Comparison of ENCODE assay signal across 8 mouse cellular contexts in the genomic region with DNA sequence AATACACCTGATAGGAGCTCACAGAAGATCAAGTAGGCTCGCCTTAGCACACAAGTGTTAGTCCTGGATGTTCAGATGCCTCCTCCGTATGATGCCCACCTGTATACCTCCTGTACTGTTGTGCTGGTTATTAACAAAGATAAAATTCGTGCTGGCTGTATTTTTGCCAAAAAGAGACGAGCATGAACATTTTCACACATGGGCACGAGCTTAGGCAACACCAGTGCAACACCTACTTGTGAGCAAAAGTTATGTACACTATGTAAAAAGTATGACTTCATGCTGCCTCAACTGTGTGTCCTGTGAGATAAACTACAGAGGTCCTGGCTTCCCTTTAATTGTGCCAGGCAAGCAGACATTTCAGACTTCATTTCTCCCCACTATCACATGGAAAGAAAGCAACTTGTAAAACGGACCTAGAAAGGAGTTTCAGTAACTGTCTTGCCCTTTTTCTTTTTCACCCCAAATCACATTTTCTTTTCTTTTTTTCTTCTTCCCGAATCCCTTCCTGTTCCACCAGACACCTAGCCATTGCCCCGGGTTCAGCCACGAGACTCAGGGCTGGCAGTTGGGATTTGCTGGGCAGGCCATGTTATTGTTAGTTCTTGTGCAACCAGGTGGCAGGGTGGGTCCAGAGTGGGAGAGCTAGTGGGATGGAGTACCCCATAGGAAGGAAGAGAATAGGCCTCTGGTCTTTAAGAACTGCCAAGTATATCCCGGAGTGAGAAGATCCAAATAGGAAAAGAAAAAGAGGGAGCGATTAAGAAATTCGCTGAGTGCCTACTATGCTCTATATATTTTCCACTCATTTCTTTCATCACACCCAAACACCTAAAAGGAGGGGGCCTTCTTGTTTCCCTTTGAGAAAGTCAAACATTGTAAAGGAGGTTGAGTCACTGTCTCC. TPM values are rescaled to one million over a fixed set of nuclear protein-coding genes. Genes with fewer than 3 reads are reported as not detected.
DNase-seq lines count a peak whose midpoint lies in the region; ATAC-seq lines count a peak whose summit lies in the region.

No protein-coding gene starts in this region.

- intact Hi-C loops in heart, postnatal 36 days (cut with DNase I): no loop called here

- peak overlapping the region; percentile 72; the same call in 1 of the 2 replicates for H3K4me2 ChIP-seq in heart, embryonic 14.5 days (ENCODE audit: low read length)
- H3K4me2 ChIP-seq in embryonic facial prominence, embryonic 11.5 days (ENCODE audit: low read depth, low read length): peak overlapping the region; percentile 76
- peak overlapping the region; percentile 57; the same call in 1 of the 2 replicates for H3K4me2 ChIP-seq in hindbrain, embryonic 13.5 days
- peak overlapping the region; percentile 68 for H3K4me2 ChIP-seq in midbrain, embryonic 13.5 days (replicated peaks)

- WGBS in heart, embryonic 14.5 days: 8% methylated on average over 12 of the region's 12 CpGs
- 4% methylated on average over 12 of the region's 12 CpGs for WGBS in embryonic facial prominence, embryonic 11.5 days
- WGBS in hindbrain, embryonic 13.5 days: 4% methylated on average over 12 of the region's 12 CpGs
- 7% methylated on average over 12 of the region's 12 CpGs for WGBS in midbrain, embryonic 13.5 days

- H3K4me1 ChIP-seq in heart, embryonic 14.5 days (ENCODE audit: control insufficient read depth in 2 of 2, insufficient read depth in 2 of 2, low read length in 2 of 2): peaks cover 5 to 35% of the 10 kb centered on the region in 2 experiments; a peak in 3 of 4 replicates
- peaks cover 4% of the 10 kb centered on the region; the same call in 1 of the 2 replicates for H3K4me1 ChIP-seq in embryonic facial prominence, embryonic 11.5 days (ENCODE audit: control insufficient read depth, insufficient read depth, low read length)
- H3K4me1 ChIP-seq in hindbrain, embryonic 13.5 days (replicated peaks): peaks cover 47% of the 10 kb centered on the region
- peaks cover 67% of the 10 kb centered on the region for H3K4me1 ChIP-seq in midbrain, embryonic 13.5 days (replicated peaks)

- no peak overlapping the region for H3K9ac ChIP-seq in heart, embryonic 14.5 days (ENCODE audit: low read length)
- no peak overlapping the region for H3K9ac ChIP-seq in embryonic facial prominence, embryonic 11.5 days (replicated peaks; ENCODE audit: low read length)
- no peak overlapping the region; the same call in 1 of the 2 replicates for H3K9ac ChIP-seq in hindbrain, embryonic 13.5 days
- peak overlapping the region; percentile 72 for H3K9ac ChIP-seq in midbrain, embryonic 13.5 days (replicated peaks)

- H3K4me3 ChIP-seq in heart, embryonic 14.5 days (ENCODE audit: control insufficient read depth in 1 of 2, insufficient read depth in 1 of 2, low read depth in 1 of 2, low read length in 2 of 2): peak overlapping the region in 1 of 2 experiments; percentile 42; a peak in 1 of 4 replicates
- H3K4me3 ChIP-seq in embryonic facial prominence, embryonic 11.5 days (ENCODE audit: low read depth, low read length): no peak overlapping the region
- H3K4me3 ChIP-seq in hindbrain, embryonic 13.5 days: peak overlapping the region; percentile 44; the same call in 1 of the 2 replicates
- peak overlapping the region; percentile 63 for H3K4me3 ChIP-seq in midbrain, embryonic 13.5 days (replicated peaks)

- H3K9me3 ChIP-seq in heart, embryonic 14.5 days (ENCODE audit: control insufficient read depth, low read length): no peaks in the 10 kb centered on the region
- no peaks in the 10 kb centered on the region for H3K9me3 ChIP-seq in embryonic facial prominence, embryonic 11.5 days (replicated peaks; ENCODE audit: control insufficient read depth, low read length)
- H3K9me3 ChIP-seq in hindbrain, embryonic 13.5 days: no peaks in the 10 kb centered on the region
- no peaks in the 10 kb centered on the region for H3K9me3 ChIP-seq in midbrain, embryonic 13.5 days

- H3K27me3 ChIP-seq in heart, embryonic 14.5 days (ENCODE audit: control insufficient read depth, insufficient read depth, low read length): peaks cover 100% of the 10 kb centered on the region
- H3K27me3 ChIP-seq in embryonic facial prominence, embryonic 11.5 days (ENCODE audit: control insufficient read depth, insufficient read depth, low read length): peaks cover 84% of the 10 kb centered on the region
- H3K27me3 ChIP-seq in hindbrain, embryonic 13.5 days: peaks cover 100% of the 10 kb centered on the region
- H3K27me3 ChIP-seq in midbrain, embryonic 13.5 days: peaks cover 93% of the 10 kb centered on the region

- DNase-seq in heart, postnatal 36 days: no peak
- DNase-seq in embryonic facial prominence, embryonic 11.5 days (ENCODE audit: low spot score): no peak
- no peak for DNase-seq in cerebellum, adult 8-10 months
- no peak for DNase-seq in adrenal gland, adult 2 months

- H3K27ac ChIP-seq in heart, embryonic 14.5 days (replicated peaks in 1 of 2; ENCODE audit: control insufficient read depth in 1 of 2, insufficient read depth in 1 of 2, low read depth in 2 of 2, low read length in 2 of 2): no peak overlapping the region
- no peak overlapping the region for H3K27ac ChIP-seq in embryonic facial prominence, embryonic 11.5 days (replicated peaks; ENCODE audit: low read depth, low read length)
- H3K27ac ChIP-seq in hindbrain, embryonic 13.5 days: peak overlapping the region; percentile 86; the same call in 1 of the 2 replicates
- peak overlapping the region; percentile 96 for H3K27ac ChIP-seq in midbrain, embryonic 13.5 days

- ATAC-seq in heart, embryonic 14.5 days (ENCODE audit: insufficient number of reproducible peaks, insufficient read depth, low FRiP score, low read depth): no peak
- no peak for ATAC-seq in embryonic facial prominence, embryonic 11.5 days (replicated peaks; ENCODE audit: insufficient number of reproducible peaks, low FRiP score, low TSS enrichment, low read depth)
- no peak for ATAC-seq in hindbrain, embryonic 13.5 days (ENCODE audit: low FRiP score)
- ATAC-seq in midbrain, embryonic 13.5 days: no peak
- ATAC-seq in erythroblast, adult 5-6 weeks (replicated peaks; ENCODE audit: low FRiP score, poor library complexity, severe bottlenecking): no peak

- H3K36me3 ChIP-seq in heart, embryonic 14.5 days (ENCODE audit: control insufficient read depth, insufficient read depth, low read length): no peaks in the 10 kb centered on the region
- no peaks in the 10 kb centered on the region for H3K36me3 ChIP-seq in embryonic facial prominence, embryonic 11.5 days (replicated peaks; ENCODE audit: control insufficient read depth, insufficient read depth, low read depth, low read length)
- no peaks in the 10 kb centered on the region for H3K36me3 ChIP-seq in hindbrain, embryonic 13.5 days
- H3K36me3 ChIP-seq in midbrain, embryonic 13.5 days: no peaks in the 10 kb centered on the region

RNA-seq across cellular contexts. Expression of gene Lhx2, which starts 10.6 kb away (rescaled TPM):
- 0.43 TPM in 1 of 2 replicates, not detected in the other for polyA plus RNA-seq in heart, embryonic 14.5 days (2014; fragmentation: Nextera tagmentation; extraction: Ambion mirVana)
- not detected for total RNA-seq in heart, postnatal 36 days (2021)
- polyA plus RNA-seq in embryonic facial prominence, embryonic 11.5 days (2014; fragmentation: Nextera tagmentation; extraction: Ambion mirVana): 15.5 and 18.6 TPM in 2 replicates
- 22.1 and 23.6 TPM in 2 replicates for polyA plus RNA-seq in hindbrain, embryonic 13.5 days (2015; fragmentation: Nextera tagmentation; extraction: Ambion mirVana)
- polyA plus RNA-seq in midbrain, embryonic 13.5 days (2015; fragmentation: Nextera tagmentation; extraction: Ambion mirVana): 89.3 and 97.3 TPM in 2 replicates
- total RNA-seq in adrenal gland, adult 2 months (2021): not detected
- 0.07 TPM in 1 of 2 replicates, not detected in the other for polyA plus RNA-seq in adrenal gland, adult 2 months (2012; rRNA removed)
- total RNA-seq in erythroblast, adult 5-6 weeks (2015; ENCODE audit: low replicate concordance): not detected in 2 replicates
- not detected in 2 replicates for total RNA-seq in erythroblast, adult 5-6 weeks (2017; ENCODE audit: low replicate concordance)

Comparison
In these comparisons a context has a peak if more than half of its experiments do, and no peak if none do; other contexts are left out.
1. H3K27ac ChIP-seq: peak in hindbrain, embryonic 13.5 days (single experiment) and midbrain, embryonic 13.5 days (single experiment); none in heart, embryonic 14.5 days (0 of 2) and embryonic facial prominence, embryonic 11.5 days (single experiment).
2. RNA of gene Lhx2, which starts 10.6 kb away (polyA plus RNA-seq): 89.3 to 97.3 TPM in midbrain, embryonic 13.5 days, 22.1 to 23.6 TPM in hindbrain, embryonic 13.5 days and 15.5 to 18.6 TPM in embryonic facial prominence, embryonic 11.5 days; 0.43 TPM in heart, embryonic 14.5 days and 0.07 TPM in adrenal gland, adult 2 months; every median in the first group is over 10 times any median in the second.
3. Peak in every context shown above with its lines, with median percentiles within 50 percentile points of each other: H3K4me2 ChIP-seq.